Mouse (Mus musculus) cerebellum, postnatal 4 days (tissue): ENCODE data around the gene Clgn.
"Not testable (repeated sequence)": the region's sequence is repeated elsewhere in the genome, so short reads cannot be mapped to it uniquely, and the experiment has no call there.

ENCODE experiments used
- DNase-seq, 2 experiments: peaks; one replicate each; pipeline ENCODE4 v3.0.0; 2022; ENCODE audit warnings: low spot score in 2 of 2, mixed read lengths in 1 of 2

The Clgn gene

GRCm38 (mm10) chr8:83423032-83423825, 33.6 kb downstream of the Clgn start:
- no peak for DNase-seq

GRCm38 (mm10) chr8:83425202-83425601, 35.5 kb downstream of the Clgn start:
- DNase-seq, result no peak

- DNase-seq, result no peak
Measured at GRCm38 (mm10) chr8:83426104-83426759, 36.6 kb downstream of the Clgn start.

GRCm38 (mm10) chr8:83426949-83427348, 37.3 kb downstream of the Clgn start:
- no peak for DNase-seq

GRCm38 (mm10) chr8:83428621-83429020, 39.0 kb downstream of the Clgn start:
- not testable (repeated sequence) for DNase-seq

GRCm38 (mm10) chr8:83429071-83429524, 39.4 kb downstream of the Clgn start:
- DNase-seq, result no peak

GRCm38 (mm10) chr8:83437077-83437476, 47.4 kb downstream of the Clgn start:
- DNase-seq, result no peak

GRCm38 (mm10) chr8:83441656-83442242, 52.1 kb downstream of the Clgn start:
- DNase-seq, result peak in 1 of 2 experiments; percentile 5

GRCm38 (mm10) chr8:83442243-83443051, 52.8 kb downstream of the Clgn start:
- peak; percentile 95 to 97 for DNase-seq

- DNase-seq, result no peak
Measured at GRCm38 (mm10) chr8:83443052-83443400, 53.4 kb downstream of the Clgn start.

- DNase-seq, result no peak
Measured at GRCm38 (mm10) chr8:83449960-83450359, 60.3 kb downstream of the Clgn start.

GRCm38 (mm10) chr8:83451056-83451455, 61.4 kb downstream of the Clgn start:
- no peak for DNase-seq

GRCm38 (mm10) chr8:83457121-83457520, 67.5 kb downstream of the Clgn start:
- no peak for DNase-seq

GRCm38 (mm10) chr8:83458222-83458621, 68.6 kb downstream of the Clgn start, which contains the start of gene Scoc:
Gene Scoc, minus strand, starts transcription at chr8:83458391.
- DNase-seq, result no peak

- no peak for DNase-seq
Measured at GRCm38 (mm10) chr8:83459606-83460005, 69.9 kb downstream of the Clgn start.
